Mouse (Mus musculus) thymus, postnatal 0 days (tissue): ENCODE measurements at regions not wholly inside any gene's neighbourhood (a gene's known extent, or its start where the extent isn't known, plus 50 kb on each side); places are given as distances from the start of the nearest gene placed in this dataset.

Experiments used
- DNase-seq: peaks from one replicate; pipeline ENCODE4 v3.0.0-alpha.2; 2015; ENCODE audit warnings: low spot score

- no peak for DNase-seq
Measured at GRCm38 (mm10) chr4:54601671-54602512, 343.0 kb upstream of the Zfp462 start.

DNA sequence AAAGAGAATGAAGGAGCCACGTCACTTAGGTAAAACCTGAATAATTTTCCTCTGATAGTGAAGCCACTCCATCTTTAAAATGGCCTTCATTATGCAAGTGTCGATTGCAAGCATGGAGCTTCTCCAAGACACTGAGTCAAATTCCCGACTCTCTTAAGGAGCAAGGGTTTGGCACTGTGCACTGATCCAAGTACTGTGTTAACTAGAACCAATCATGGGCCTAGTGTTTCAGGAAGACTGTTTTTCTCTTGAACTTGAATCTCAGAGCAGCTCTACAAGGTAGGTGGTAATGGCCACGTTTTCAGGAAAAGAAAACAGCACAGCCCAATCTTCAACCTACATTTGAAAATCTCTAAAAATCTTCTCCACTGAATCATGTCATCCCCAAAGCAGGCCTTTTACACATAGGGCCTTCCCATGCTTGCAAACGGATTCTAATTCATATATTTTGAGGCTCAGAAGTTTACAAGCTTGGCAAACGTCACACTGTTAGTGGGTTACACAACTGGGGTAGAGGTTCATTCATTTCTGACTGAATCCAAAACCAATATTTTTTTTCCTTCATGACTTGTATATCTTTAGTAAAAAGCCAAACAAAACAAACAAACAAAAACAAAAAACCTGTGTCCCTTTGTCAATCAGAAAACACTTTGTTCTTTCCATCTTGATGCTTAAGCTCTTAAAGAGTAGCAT is 342.2 kb upstream of the Zfp462 start:
- DNase-seq: no peak

DNA sequence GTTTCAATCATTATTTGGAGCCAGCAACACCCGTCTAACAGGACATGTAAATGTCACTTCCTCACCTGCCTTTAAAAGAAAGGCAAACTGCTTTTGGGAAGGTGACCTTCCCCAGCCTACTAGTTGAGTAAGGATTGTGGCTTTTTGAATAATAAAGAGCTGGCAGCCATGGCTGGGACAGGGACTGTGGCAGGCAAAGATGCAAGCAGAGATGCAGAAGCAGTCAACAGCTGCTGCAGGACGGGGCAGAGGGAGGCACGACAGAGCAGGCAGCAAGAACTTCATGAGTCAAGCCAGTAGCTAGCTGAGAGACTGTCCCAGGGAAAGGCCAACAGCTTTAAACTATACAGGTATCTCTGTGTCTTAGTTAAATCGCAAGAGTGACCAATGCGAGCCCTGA is 334.7 kb upstream of the Zfp462 start:
- no peak for DNase-seq

DNA sequence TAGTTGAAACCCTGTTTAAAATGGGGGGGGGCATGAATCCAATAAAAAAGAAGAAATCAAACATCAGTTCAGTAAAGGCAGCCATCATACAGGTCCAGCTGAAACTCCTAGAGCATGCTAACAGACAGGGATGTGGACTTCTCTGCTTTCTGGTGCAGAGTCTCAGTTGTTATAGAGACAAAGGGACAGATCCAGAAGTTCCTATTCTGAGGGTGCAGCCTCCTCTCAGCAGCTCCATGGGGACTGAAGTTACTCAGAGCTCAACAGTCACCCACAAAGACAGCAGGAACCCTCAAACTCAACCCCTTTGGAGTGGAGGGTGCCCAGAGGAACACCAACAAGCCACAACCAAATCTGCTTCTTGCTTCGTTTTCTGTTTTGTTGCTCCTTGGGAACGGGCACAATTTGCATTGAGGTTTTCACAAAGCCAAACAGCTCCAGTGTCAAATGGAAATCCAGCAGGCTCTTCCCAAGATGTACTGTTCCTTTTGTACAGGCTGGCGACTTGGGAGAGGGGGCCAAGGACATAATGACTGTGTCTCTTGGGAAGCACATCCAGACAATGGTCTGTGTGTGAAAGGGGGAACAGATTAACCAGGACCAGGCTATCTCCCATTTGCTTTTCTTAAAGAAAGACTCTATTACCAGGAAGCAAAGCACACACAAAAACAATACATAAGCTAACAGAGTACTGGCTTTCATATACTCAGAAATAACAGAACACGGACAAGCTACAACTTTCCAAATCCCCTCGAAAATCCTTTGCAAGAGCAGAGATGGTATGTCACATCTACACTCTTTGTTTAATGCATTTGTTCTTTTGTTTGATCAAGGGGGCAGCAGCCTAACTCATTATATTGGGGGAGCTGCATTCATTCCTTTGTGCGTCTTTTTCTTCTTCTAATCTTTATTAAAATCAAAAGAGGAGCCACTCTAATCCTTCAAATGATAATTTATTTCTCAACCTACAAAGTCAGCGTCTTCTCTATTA is 332.6 kb upstream of the Zfp462 start:
- no peak for DNase-seq

GRCm38 (mm10) chr4:54613076-54613475 is 331.8 kb upstream of the Zfp462 start:
- no peak for DNase-seq

DNA sequence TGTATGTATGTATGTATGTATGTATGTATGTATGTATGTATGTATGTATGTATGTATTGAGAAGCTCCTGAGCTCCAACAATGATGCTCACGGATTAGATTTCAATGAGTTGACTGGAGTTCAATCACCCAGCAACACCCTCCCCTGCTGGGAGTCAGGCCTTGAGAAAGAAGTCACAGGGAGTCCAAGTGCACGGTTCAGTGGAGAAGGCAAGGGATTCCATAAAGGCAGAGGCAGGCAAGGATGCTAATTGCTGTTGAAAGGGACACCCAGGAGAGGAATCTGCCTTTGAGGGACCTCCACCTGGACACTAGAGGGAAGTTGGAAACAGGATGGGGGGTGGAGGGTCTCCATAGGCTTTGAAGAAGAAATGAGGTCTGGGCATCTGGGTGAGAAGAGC is 331.2 kb upstream of the Zfp462 start:
- no peak for DNase-seq

DNA sequence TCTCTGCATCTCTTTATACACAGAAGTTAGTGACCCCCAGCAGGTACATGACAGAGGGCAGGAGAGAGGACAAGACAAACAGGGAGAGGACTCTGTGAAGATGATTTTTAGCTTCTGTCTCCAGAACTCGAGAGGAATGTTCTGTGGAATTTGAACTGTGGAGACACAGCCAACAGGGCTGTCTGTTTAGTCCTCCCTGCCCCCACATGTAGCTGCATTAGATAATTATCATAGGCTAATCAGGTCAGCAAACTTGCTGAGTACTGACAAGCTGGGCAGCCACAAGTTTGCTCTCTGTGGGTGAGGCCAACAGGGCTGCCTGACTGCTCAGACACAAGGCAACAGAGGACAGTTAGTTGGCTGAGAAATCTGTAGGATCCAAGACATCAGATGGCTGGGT is 329.0 kb upstream of the Zfp462 start:
- DNase-seq: no peak

- no peak for DNase-seq
Measured at GRCm38 (mm10) chr4:54624024-54624873, 320.6 kb upstream of the Zfp462 start.

DNA sequence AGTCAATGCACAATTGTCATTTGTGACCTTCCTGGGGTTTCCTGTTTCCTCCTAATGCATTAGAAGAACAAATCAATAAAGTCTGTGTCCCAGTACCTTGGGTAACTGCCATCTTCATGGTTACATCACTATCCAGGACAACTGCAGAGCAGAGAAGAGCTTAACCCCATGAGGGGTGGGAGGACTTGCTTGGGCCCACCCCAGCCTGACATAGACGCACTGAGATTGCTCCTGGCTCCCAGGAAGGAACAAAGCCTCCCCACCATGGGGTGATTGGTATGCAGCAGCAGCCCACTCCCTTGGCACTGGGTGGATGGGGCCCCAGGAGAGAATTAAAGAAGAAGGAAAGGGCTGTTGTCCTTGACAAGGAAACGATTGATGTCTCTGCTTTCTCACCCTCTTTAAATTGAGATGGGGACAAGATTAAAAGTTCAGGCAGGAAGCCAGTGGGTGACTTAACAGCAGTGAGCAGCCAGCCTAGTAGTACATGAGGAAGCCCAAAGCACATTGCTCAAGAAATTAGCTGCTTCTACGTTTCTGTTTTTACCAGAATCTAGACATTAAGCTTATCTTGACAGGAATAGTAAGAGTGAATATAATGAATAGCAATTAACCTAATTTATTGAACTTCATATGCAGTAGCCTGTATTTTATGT is 307.7 kb upstream of the Zfp462 start:
- no peak for DNase-seq

GRCm38 (mm10) chr4:54646033-54646432 is 298.8 kb upstream of the Zfp462 start:
- no peak for DNase-seq

- no peak for DNase-seq
Measured at GRCm38 (mm10) chr4:54646459-54646858, 298.4 kb upstream of the Zfp462 start.

GRCm38 (mm10) chr4:54648254-54648653 is 296.6 kb upstream of the Zfp462 start:
- DNase-seq: no peak

DNA sequence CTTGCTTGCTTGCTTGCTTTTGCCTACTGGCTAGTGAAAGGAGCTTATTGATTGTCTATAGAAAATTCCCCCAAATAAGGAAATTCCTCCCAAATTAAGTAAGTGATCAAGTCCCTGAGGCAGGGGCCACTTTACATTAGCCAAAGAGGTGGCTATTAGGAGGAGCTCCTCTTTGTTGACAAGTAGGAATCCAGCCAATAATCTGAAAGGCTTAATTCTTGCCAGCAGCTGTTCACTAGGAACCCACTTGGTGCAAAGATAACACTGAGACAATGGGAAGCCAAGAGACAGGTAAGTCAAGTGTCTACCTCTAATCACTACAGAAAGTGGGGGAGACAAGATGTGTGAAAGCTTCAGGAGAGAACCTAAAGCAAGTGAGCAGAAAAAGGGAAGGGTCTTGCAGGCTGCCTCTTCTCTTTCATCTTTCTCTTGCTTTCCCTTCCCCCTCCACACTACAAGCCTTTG is 293.2 kb upstream of the Zfp462 start:
- DNase-seq: no peak

GRCm38 (mm10) chr4:54652111-54653021 is 292.5 kb upstream of the Zfp462 start:
- no peak for DNase-seq

DNA sequence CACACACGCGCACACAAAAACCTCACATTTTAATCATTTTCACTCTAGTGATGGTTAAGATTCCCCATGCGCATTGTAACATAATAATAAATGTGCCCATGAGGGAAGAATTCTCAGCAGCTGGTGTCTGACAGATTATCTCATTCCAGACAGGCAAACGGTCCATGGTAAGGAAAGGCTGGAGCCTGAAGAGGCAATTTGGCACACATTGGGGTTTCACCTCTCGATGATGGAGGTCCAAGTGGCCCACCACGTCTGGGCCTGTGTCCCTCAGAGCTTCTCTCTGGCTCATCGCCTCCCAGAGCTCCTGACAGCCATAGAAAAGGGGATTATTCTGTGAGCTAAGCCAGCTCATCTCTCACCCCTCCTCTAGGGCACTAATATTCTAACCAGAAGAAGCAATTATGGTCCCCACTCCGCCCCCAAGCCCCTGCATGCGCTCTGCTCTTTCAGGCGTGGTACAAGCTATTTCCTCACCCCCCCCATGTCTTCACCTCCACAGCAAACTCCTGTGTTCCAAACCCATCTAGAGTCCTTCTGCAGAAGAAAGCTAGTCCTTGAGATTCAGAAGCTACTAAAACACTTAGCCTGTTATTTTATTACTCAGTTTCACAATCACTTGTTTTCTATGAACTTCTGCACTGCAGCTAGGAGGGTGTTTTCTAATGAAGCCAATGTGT is 291.6 kb upstream of the Zfp462 start:
- no peak for DNase-seq
